Mouse (Mus musculus): ENCODE results near the gene Abhd11. TPM values are rescaled to one million over a fixed set of nuclear protein-coding genes. Genes with fewer than 3 reads are reported as not detected.
A peak's percentile ranks its signal among the peaks of the same experiment; 100 is the strongest.
"Not testable (repeated sequence)": the region's sequence is repeated elsewhere in the genome, so short reads cannot be mapped to it uniquely, and the experiment has no call there.

The Abhd11 gene
- not detected in 2 replicates for polyA plus RNA-seq (2012; ENCODE audit: insufficient read depth, insufficient read length, low replicate concordance, missing spikeins)

DNA sequence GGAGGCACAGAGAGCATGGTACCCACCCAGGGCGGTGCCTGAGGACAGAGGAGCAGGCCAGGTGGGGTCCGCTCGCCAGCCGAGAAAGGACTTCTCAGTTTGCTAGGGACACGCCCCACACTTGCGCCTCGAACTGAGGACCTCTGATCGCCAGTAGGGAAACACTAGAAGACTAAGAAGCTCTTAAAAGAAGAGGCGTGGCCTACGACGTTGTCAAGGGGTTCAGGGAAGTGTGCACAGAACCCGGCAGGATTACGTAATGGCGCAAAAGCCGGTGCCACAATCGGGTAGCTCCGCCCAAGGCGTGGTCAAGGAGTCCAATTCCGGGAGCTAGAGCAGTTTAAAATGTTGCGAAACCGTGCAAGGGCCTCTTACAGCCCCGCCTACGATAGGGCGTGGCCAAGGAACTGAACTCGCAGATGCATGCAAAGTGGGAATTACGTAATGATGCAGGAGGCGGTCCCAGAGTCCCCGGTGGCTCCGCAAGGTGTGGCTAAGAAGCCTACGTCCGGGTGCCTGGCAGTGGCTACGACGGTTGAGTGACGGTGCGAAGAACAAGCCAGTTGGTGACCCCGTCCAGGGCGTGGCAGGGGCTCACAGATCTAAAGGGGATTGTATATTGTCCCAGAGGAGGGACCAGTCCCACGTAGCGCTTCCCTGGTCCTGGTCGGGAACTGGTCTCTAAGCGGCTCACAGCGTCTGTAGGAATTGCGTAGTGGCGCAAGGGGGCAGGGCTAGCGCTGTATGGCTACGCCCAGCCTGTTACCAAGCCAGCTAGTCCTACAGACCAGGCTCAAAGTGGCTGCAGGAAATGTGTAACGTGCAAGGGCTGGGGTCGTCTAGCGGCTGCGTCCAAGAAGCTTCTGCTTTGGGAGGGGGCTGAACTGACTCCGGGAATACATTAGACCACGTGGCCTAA lies at the start of gene Abhd11:
Gene Abhd11 (plus strand): TSS at position 482 of the 919 bp plus-strand sequence.
- Histone ChIP-seq H3K4me1 (ENCODE audit: control insufficient read depth, insufficient read depth, low read length) (peaks cover 26% of the 10 kb centered on the region), H3K27ac (ENCODE audit: insufficient read depth, low read depth, low read length) (peak within 1 kb of the TSS; percentile 98), H3K4me3 (ENCODE audit: insufficient read depth, low read depth, low read length) (peak within 1 kb of the TSS; percentile 79)
- TF ChIP-seq CTCF (IDR thresholded peaks at IDR 0.05; ENCODE audit: insufficient read depth, low read depth, low read length) (no peak), POLR2A (IDR thresholded peaks at IDR 0.05; ENCODE audit: insufficient read depth, low read depth, low read length) (peak; percentile 50)
- under 1% methylated on average over 52 of the region's 52 CpGs for WGBS

- 73% methylated on average over 2 of the region's 2 CpGs for WGBS
- no peak overlapping the region for H3K4me3 ChIP-seq (ENCODE audit: insufficient read depth, low read depth, low read length)
- no peaks in the 10 kb centered on the region for H3K4me1 ChIP-seq (ENCODE audit: control insufficient read depth, insufficient read depth, low read length)
- TF ChIP-seq POLR2A (IDR thresholded peaks at IDR 0.05; ENCODE audit: insufficient read depth, low read depth, low read length) (no peak), CTCF (IDR thresholded peaks at IDR 0.05; ENCODE audit: insufficient read depth, low read depth, low read length) (no peak)
- H3K27ac ChIP-seq (ENCODE audit: insufficient read depth, low read depth, low read length) = no peak overlapping the region
Observed at GRCm38 (mm10) chr5:134960430-134960829, 48.5 kb upstream of the Abhd11 start.

DNA sequence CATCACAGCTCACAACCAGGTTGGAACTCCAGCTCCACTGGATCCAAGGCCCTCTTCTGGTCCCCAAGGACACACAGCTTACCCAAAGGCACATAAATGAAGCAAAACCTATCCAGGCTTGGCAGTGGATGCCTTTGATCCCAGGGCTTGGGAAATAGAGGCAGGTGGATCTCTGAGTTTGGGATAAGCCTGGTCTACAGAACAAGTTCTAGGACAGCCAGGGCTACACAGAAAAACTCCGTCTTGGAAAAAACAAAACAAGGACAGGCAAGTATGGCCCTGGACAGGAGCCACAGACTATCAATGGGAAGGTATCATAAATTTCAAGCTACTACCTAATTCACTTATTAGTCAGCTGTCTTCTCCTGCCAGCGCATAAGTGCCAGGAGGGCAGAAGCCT lies 47.4 kb upstream of the Abhd11 start:
- TF ChIP-seq CTCF (IDR thresholded peaks at IDR 0.05; ENCODE audit: insufficient read depth, low read depth, low read length) (no peak), POLR2A (IDR thresholded peaks at IDR 0.05; ENCODE audit: insufficient read depth, low read depth, low read length) (no peak)
- WGBS = 99% methylated on average over 2 of the region's 2 CpGs
- Histone ChIP-seq H3K4me1 (ENCODE audit: control insufficient read depth, insufficient read depth, low read length) (peaks cover 6% of the 10 kb centered on the region), H3K4me3 (ENCODE audit: insufficient read depth, low read depth, low read length) (no peak overlapping the region), H3K27ac (ENCODE audit: insufficient read depth, low read depth, low read length) (no peak overlapping the region)

- no peak overlapping the region for H3K27ac ChIP-seq (ENCODE audit: insufficient read depth, low read depth, low read length)
- WGBS = 41% methylated on average over 5 of the region's 5 CpGs
- peaks cover 6% of the 10 kb centered on the region for H3K4me1 ChIP-seq (ENCODE audit: control insufficient read depth, insufficient read depth, low read length)
- TF ChIP-seq CTCF (IDR thresholded peaks at IDR 0.05; ENCODE audit: insufficient read depth, low read depth, low read length) = no peak
- no peak for TF ChIP-seq POLR2A (IDR thresholded peaks at IDR 0.05; ENCODE audit: insufficient read depth, low read depth, low read length)
- no peak overlapping the region for H3K4me3 ChIP-seq (ENCODE audit: insufficient read depth, low read depth, low read length)
Observed at GRCm38 (mm10) chr5:134963546-134963945, 45.4 kb upstream of the Abhd11 start.

DNA sequence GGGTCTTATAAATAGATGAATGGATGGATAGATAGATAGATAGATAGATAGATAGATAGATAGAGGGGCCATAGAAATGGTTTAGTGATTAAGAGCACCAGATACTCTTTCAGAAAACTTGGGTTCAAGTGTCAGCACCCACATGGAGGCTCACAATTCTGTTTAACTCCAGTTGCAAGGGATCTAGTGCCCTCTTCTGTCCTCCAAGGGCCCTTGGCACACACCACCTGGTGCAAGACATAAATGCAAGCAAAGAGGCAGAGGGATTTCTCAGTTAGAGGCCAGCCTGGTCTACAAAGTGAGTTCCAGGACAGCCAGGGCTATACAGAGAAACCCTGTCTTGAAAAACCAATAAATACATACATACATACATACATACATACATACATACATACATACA lies 44.3 kb upstream of the Abhd11 start:
- H3K4me3 ChIP-seq (ENCODE audit: insufficient read depth, low read depth, low read length); H3K27ac ChIP-seq (ENCODE audit: insufficient read depth, low read depth, low read length); H3K4me1 ChIP-seq (ENCODE audit: control insufficient read depth, insufficient read depth, low read length): not testable (repeated sequence)

DNA sequence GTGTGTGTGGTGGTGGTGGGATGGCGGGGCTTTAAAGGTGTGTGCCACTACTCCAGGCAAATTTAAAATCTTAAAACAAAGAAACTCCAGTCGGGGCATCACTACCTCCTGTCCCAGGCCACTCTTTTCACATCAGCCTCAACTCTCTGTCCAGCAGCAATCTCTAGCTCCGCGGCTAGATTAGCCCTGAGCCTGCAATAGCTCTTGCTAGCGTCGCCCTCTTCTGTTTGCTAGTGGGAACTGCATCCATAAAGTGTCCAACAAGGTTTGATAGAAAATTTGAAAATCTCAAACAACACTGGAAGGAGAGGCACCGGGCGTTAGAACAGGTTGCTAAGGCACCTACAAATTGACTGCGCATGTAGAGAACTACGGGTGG lies 43.5 kb upstream of the Abhd11 start:
- no peak for TF ChIP-seq POLR2A (IDR thresholded peaks at IDR 0.05; ENCODE audit: insufficient read depth, low read depth, low read length)
- Histone ChIP-seq H3K27ac (ENCODE audit: insufficient read depth, low read depth, low read length) (no peak overlapping the region), H3K4me1 (ENCODE audit: control insufficient read depth, insufficient read depth, low read length) (peaks cover 6% of the 10 kb centered on the region), H3K4me3 (ENCODE audit: insufficient read depth, low read depth, low read length) (no peak overlapping the region)
- WGBS = 6% methylated on average over 10 of the region's 10 CpGs

- no peak overlapping the region for H3K4me3 ChIP-seq (ENCODE audit: insufficient read depth, low read depth, low read length)
- 7% methylated on average over 33 of the region's 33 CpGs for WGBS
- H3K4me1 ChIP-seq (ENCODE audit: control insufficient read depth, insufficient read depth, low read length) = peaks cover 6% of the 10 kb centered on the region
- H3K27ac ChIP-seq (ENCODE audit: insufficient read depth, low read depth, low read length) = no peak overlapping the region
- TF ChIP-seq CTCF (IDR thresholded peaks at IDR 0.05; ENCODE audit: insufficient read depth, low read depth, low read length) = no peak
- no peak for TF ChIP-seq POLR2A (IDR thresholded peaks at IDR 0.05; ENCODE audit: insufficient read depth, low read depth, low read length)
Observed at GRCm38 (mm10) chr5:134965852-134966821, 42.8 kb upstream of the Abhd11 start.

DNA sequence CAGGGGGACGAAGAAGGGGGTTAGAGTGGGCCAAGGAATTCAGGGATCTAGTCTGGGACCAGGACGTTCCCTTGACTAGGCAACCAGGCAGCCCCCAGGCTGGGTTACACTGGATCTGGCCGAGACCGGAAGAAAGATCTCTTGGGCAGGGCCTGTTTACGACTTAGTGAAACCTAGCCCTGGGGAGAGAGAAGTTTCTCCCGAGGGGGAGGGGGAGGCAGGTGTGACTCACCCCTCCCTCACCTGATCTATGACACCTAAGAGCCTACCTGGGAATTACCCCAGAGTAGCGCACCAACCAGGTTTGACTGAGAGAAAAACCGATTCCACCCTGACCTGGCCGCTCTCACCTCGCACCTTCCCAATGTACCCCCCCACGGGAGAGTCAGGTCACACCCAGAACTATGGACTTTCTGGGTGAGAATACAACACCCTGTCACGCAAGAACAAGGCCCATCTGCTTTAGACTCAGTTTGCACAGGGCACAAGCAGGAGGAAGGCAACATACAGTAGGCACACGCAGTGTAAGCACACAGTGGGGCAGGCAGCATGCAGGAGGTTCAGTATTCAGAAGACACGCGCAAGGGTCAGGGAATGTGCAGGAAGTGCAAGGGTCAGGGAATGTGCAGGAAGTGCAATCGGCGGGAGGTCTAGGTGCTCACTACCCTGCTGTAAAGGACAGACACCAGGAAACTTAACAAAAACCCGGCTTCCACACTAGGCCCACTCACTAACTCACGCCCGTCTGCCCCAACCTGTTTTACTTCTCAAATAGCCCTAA lies 41.6 kb upstream of the Abhd11 start:
- 85% methylated on average over 20 of the region's 20 CpGs for WGBS
- TF ChIP-seq CTCF (IDR thresholded peaks at IDR 0.05; ENCODE audit: insufficient read depth, low read depth, low read length) = no peak
- TF ChIP-seq POLR2A (IDR thresholded peaks at IDR 0.05; ENCODE audit: insufficient read depth, low read depth, low read length) = no peak
- Histone ChIP-seq H3K4me1 (ENCODE audit: control insufficient read depth, insufficient read depth, low read length) (peaks cover 6% of the 10 kb centered on the region), H3K27ac (ENCODE audit: insufficient read depth, low read depth, low read length) (no peak overlapping the region), H3K4me3 (ENCODE audit: insufficient read depth, low read depth, low read length) (no peak overlapping the region)

Measured in olfactory bulb, adult 2 months (tissue).